Mouse (Mus musculus) stomach, embryonic 16.5 days (tissue): ENCODE measurements around the gene Sgca. TPM values are rescaled to one million over a fixed set of nuclear protein-coding genes. Genes with fewer than 3 reads are reported as not detected.

Experiments
- ATAC-seq: fragments of 200-750 bp; cut with Nextera tagmentation; 2 replicates; pipeline ENCODE4 v1.8.0; 2017; ENCODE audit warnings: moderate number of reproducible peaks, moderate TSS enrichment; ENCODE audit not compliant: insufficient read depth, low FRiP score
- H3K27ac ChIP-seq: fragments of 300-500 bp; sonication (generic); 2 replicates; pipeline ENCODE4 v1.5.1; 2014; ENCODE audit warnings: low read length
- H3K27me3 ChIP-seq: fragments of 300-500 bp; sonication (generic); 2 replicates; pipeline ENCODE4 v1.6.1; 2014; ENCODE audit warnings: low read length, control low read depth, mixed read lengths; ENCODE audit not compliant: control insufficient read depth, insufficient read depth
- H3K36me3 ChIP-seq: fragments of 300-500 bp; sonication (generic); 2 replicates; pipeline ENCODE4 v1.6.1; 2014; ENCODE audit warnings: low read length; ENCODE audit not compliant: control insufficient read depth, insufficient read depth
- H3K4me1 ChIP-seq: fragments of 300-500 bp; sonication (generic); 2 replicates; pipeline ENCODE4 v1.6.1; 2014; ENCODE audit warnings: low read length, control low read depth, mixed read lengths; ENCODE audit not compliant: control insufficient read depth, insufficient read depth
- H3K4me2 ChIP-seq: fragments of 300-500 bp; sonication (generic); 2 replicates; pipeline ENCODE4 v1.6.1; 2014; ENCODE audit warnings: low read depth, low read length, mixed read lengths
- H3K4me3 ChIP-seq: fragments of 300-500 bp; sonication (generic); replicated peaks from 2 replicates; pipeline ENCODE4 v1.5.1; 2014; ENCODE audit warnings: mild to moderate bottlenecking, low read length
- H3K9ac ChIP-seq: fragments of 300-500 bp; sonication (generic); 2 replicates; pipeline ENCODE4 v1.6.1; 2014; ENCODE audit warnings: low read length
- H3K9me3 ChIP-seq: fragments of 300-500 bp; sonication (generic); replicated peaks from 2 replicates; pipeline ENCODE4 v1.6.1; 2016; ENCODE audit warnings: low read length, control low read depth; ENCODE audit not compliant: control insufficient read depth
- WGBS: fragments of 180-500 bp; shearing (Covaris S2); extraction: QIAGEN DNeasy Blood & Tissue Kit; methylation state at CpG from one replicate; pipeline ENCODE4 v1.1.7; 2014; 5-methylcytosine and 5-hydroxymethylcytosine counted together
- polyA plus RNA-seq: library from polyadenylated mRNA; unstranded; fragments of >200 nt; fragmentation: Nextera tagmentation; extraction: Ambion mirVana; gene quantifications from 2 replicates; pipeline ENCODE4 v1.2.1, GENCODE M21; 2015

Gene Sgca
- polyA plus RNA-seq, 1 experiment from 2014 or later = 3.2 TPM

DNA sequence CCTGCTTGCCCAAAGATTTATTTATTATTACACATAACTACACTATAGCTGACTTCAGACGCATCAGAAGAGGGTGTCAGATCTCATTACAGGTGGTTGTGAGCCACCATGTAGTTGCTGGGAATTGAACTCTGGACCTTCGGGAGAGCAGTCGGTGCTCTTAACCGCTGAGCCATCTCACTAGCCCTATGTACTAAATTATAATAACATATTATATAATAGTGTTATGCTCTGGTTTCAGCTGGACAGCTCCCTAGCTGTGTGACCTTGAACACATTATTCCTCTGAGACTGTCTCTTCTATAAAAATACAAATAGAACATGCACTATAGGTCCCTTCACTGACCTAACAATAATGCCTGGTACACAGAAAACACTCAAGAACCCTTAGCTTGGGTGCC is 51.1 kb downstream of the Sgca start:
- H3K27me3 ChIP-seq = no peaks in the 10 kb centered on the region
- WGBS = 86% methylated on average over 4 of the region's 4 CpGs

GRCm38 (mm10) chr11:94920996-94921401 is 55.1 kb downstream of the Sgca start:
- H3K9ac ChIP-seq = no peak overlapping the region
- peaks cover 14% of the 10 kb centered on the region for H3K4me1 ChIP-seq
- H3K27me3 ChIP-seq = no peaks in the 10 kb centered on the region
- ATAC-seq = no peak
- H3K9me3 ChIP-seq = no peaks in the 10 kb centered on the region
- 19% methylated on average over 6 of the region's 6 CpGs for WGBS
- H3K36me3 ChIP-seq = no peaks in the 10 kb centered on the region
- no peak overlapping the region for H3K4me2 ChIP-seq
- no peak overlapping the region for H3K4me3 ChIP-seq
- peak overlapping the region; percentile 49 for H3K27ac ChIP-seq

More for the DNA sequence above, 51.1 kb downstream of the Sgca start:
- Histone ChIP-seq H3K4me2 (no peak overlapping the region), H3K36me3 (no peaks in the 10 kb centered on the region), H3K9me3 (no peaks in the 10 kb centered on the region), H3K27ac (no peak overlapping the region), H3K4me1 (peaks cover 28% of the 10 kb centered on the region), H3K4me3 (no peak overlapping the region), H3K9ac (no peak overlapping the region)
- ATAC-seq = no peak

GRCm38 (mm10) chr11:94917717-94918116 is 58.4 kb downstream of the Sgca start:
- Histone ChIP-seq H3K4me2 (no peak overlapping the region), H3K27ac (peak overlapping the region; percentile 74), H3K36me3 (no peaks in the 10 kb centered on the region), H3K4me1 (peaks cover 26% of the 10 kb centered on the region), H3K4me3 (no peak overlapping the region), H3K9ac (no peak overlapping the region), H3K9me3 (no peaks in the 10 kb centered on the region), H3K27me3 (no peaks in the 10 kb centered on the region)
- ATAC-seq = peak; percentile 42; the same call in 1 of the 2 replicates
- WGBS = 54% methylated on average over 6 of the region's 6 CpGs

DNA sequence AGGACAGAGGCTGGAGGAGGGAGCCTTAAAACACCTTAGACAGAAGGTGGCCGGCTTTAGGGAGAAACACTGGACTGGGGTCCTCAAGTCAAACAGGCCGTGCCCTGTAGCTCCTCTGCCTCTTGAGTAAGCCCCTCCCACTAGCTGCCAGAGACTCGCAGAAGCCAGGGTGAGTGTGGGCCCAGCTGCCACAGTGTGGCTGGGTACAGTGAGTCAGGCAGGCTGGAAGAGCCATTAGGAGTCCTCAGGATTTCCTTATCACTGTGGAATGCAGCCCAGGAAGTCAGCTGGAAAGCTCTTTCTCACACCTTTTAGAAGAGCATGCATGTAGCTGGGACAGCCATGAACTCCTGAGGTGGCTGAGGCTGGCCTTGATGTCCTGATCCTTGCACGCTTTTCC is 59.6 kb downstream of the Sgca start:
- peak overlapping the region; percentile 74 for H3K27ac ChIP-seq
- H3K9me3 ChIP-seq = no peaks in the 10 kb centered on the region
- WGBS = 24% methylated on average over 4 of the region's 4 CpGs
- peak; percentile 41; the same call in 1 of the 2 replicates for ATAC-seq
- H3K4me2 ChIP-seq = no peak overlapping the region
- no peak overlapping the region for H3K9ac ChIP-seq
- no peak overlapping the region for H3K4me3 ChIP-seq
- peaks cover 23% of the 10 kb centered on the region for H3K4me1 ChIP-seq
- H3K36me3 ChIP-seq = no peaks in the 10 kb centered on the region
- no peaks in the 10 kb centered on the region for H3K27me3 ChIP-seq

- no peaks in the 10 kb centered on the region for H3K9me3 ChIP-seq
- no peaks in the 10 kb centered on the region for H3K27me3 ChIP-seq
- no peaks in the 10 kb centered on the region for H3K36me3 ChIP-seq
- no peak overlapping the region for H3K4me2 ChIP-seq
- ATAC-seq = no peak; the same call in 1 of the 2 replicates
- H3K4me3 ChIP-seq = no peak overlapping the region
- peak overlapping the region; percentile 74 for H3K27ac ChIP-seq
- 0 out of 2 replicates have a peak overlapping the region, but pooled peaks have one; percentile 6 for H3K9ac ChIP-seq
- WGBS = 25% methylated on average over 12 of the region's 16 CpGs
- peaks cover 21% of the 10 kb centered on the region for H3K4me1 ChIP-seq
Observed at GRCm38 (mm10) chr11:94915675-94916403, 60.3 kb downstream of the Sgca start.

DNA sequence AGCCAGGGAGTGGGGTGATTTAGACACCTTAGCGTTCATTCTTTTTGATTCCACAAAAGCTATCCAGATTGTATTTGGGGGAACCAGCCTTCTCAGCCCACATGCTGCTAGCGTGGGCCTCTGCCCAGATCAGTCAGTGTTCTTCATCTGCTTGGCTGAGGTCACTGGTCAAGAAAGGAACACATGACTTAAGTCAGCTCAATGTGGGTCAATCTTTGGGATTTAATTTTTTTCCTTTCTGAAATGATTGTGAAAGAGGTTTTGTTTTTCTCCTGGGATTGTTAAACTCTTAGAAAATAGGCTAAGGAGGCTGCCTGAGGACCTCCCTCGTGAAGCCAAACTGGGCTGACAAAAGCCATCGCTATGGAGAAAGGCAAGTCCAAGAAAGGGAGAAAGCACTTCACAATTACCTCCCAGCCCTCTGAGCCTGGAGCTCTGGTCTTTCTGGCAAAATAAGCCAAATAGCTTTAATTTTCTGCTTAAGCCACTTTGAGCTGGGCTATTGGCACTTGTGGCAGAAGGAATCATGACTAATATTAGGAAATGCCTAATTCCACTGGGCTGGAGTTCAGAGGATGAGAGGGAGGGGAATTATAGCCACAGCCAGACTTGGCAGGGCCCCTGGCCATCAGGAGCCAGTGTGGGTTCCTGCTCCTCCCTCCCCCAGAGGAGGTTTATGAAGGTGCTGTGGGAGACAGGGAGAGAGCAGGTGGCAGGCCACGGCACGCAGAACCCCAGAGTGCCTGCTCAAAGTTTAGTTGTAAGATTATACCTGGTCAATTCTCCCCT is 62.6 kb downstream of the Sgca start:
- H3K27ac ChIP-seq = peak overlapping the region; percentile 23; the same call in 1 of the 2 replicates
- peaks cover 21% of the 10 kb centered on the region for H3K4me1 ChIP-seq
- H3K4me2 ChIP-seq = no peak overlapping the region
- no peaks in the 10 kb centered on the region for H3K27me3 ChIP-seq
- WGBS = 58% methylated on average over 6 of the region's 6 CpGs
- no peak overlapping the region for H3K4me3 ChIP-seq
- no peak for ATAC-seq
- H3K9ac ChIP-seq = no peak overlapping the region
- no peaks in the 10 kb centered on the region for H3K36me3 ChIP-seq
- no peaks in the 10 kb centered on the region for H3K9me3 ChIP-seq

Other genes with a start within 250 kb of the Sgca start
- 0.18 and 0.39 TPM in 2 replicates for gene Cdc34b, start 234.5 kb downstream of the Sgca start, polyA plus RNA-seq
- gene Tmem92, start 193.6 kb downstream of the Sgca start, polyA plus RNA-seq = not detected in 2 replicates
- 2,066 and 2,076 TPM in 2 replicates for gene Col1a1, start 40.1 kb downstream of the Sgca start, polyA plus RNA-seq
- gene Hils1, start 8.7 kb downstream of the Sgca start, polyA plus RNA-seq = not detected in 2 replicates
- gene Ppp1r9b, start 14.7 kb upstream of the Sgca start, polyA plus RNA-seq = 6.6 and 8.0 TPM in 2 replicates
- 14.7 and 15.9 TPM in 2 replicates for gene Samd14, start 33.6 kb upstream of the Sgca start, polyA plus RNA-seq
- 37.9 and 39.3 TPM in 2 replicates for gene Pdk2, start 65.0 kb upstream of the Sgca start, polyA plus RNA-seq
- 19.4 and 19.9 TPM in 2 replicates for gene Itga3, start 100.5 kb upstream of the Sgca start, polyA plus RNA-seq
- 3.0 and 3.9 TPM in 2 replicates for gene Dlx3, start 143.8 kb upstream of the Sgca start, polyA plus RNA-seq
- 0.99 and 1.7 TPM in 2 replicates for gene Dlx4, start 169.9 kb upstream of the Sgca start, polyA plus RNA-seq